Mouse (Mus musculus) hindlimb bud, embryonic 11.5 days (tissue): ENCODE measurements around the gene Sufu.

ENCODE experiments used
- DNase-seq: peaks from one replicate; pipeline ENCODE4 v3.0.0-alpha.2; 2012; ENCODE audit warnings: low read depth, low spot score; ENCODE audit errors: extremely low spot score

Gene Sufu

DNA sequence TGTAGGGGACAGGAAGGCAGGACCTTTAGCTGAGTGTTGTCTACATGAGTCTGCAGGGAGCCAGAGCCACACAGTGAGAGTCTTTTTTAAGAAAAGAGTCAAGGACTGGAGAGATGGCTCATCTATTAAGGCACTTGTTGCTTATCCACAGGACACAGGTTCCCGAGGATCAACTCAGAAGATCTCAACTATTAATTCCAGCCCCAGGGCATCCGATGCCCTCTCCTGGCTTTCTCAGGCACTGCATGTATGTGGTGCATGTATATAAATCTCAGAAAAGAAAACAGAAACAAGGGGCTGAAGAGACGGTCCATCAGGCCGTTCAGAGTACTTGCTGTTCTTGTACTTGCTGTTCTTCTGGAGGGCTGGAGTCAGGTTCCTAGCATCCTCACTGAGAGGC is 4.7 kb upstream of the Sufu start:
- no peak for DNase-seq

DNA sequence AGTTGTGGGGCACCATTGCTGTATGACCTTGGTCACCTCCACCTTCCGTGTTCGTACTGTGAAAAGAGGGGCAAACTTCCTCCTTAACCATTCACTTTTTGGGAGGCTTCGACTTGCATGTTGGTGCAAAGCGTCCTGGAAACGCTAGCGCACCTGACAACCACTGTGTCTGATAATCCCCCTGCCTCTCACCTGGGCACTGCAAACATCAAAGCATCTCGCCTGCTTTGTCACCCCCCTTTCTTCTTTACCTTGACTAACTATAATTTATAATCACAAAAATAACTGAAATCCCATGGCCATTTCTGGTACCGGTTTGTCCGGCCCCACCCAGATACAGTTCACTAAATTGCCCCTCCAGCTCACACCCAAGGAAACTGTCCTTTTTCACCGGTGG is 2.0 kb upstream of the Sufu start:
- no peak for DNase-seq

DNA sequence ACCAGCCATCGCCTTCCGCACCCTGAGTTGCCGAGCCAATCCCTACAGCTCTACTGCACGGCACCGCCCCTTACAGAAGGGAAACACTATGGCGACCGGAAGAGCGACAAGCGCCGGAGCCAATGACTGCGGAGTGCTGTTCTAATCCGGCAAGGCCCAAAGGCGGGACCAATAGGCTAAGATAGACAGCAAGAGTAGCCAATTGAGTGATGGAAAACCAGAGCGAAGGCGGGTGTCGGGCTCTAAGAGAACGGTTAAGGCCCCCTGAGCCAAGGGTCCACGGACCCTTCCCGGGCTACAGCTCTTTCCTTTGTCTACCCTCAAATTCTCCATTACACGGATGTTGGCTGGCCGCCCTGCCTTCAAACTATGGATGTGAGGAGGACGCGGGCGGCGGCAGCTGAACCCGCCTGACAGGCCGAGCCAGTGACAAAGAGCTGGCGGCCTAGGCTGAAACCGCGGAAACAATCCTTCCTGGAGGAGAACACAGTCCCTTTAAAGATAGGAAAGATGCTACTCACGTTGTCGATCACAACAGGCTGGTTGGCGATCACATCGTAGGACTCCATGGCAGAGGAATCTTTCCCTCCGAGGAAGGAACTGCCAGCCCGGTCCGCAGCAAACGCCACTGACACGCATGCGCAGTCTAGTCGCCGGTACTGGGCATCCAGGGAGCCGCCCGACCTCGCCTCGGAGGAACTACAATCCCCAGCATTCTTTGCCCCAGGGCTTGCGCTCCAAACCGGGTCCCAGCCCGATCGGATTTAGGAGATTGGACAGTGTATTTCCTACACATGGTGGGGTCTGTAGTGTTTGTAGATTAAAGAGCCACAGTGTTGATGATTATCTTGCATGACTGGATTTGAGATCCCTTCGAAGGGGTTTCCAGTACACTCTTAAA is 1.3 kb upstream of the Sufu start, which contains the start of gene Actr1a:
Gene Actr1a, minus strand, starts transcription at position 640 of the 901 bp plus-strand sequence.
- DNase-seq: peak; percentile 99

DNA sequence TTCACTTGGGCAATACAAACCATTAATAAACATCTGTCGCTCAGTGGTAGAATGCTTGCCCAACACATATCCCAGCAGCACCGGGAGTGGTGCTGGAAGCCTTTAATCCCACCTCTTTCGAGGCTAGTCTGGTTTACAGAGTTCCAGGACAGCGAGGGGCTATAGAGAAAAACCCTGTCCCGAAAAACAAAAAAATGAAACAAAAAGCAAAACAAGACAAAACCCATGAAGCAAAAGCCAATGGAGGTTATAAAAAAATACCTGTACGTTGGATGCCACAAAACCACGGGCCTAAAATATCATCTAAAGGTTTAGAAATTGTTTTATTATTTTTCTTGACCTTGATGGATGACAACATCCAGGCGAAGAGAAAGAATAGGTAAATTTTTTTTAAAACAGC is 587 bp upstream of the Sufu start:
- no peak for DNase-seq

DNA sequence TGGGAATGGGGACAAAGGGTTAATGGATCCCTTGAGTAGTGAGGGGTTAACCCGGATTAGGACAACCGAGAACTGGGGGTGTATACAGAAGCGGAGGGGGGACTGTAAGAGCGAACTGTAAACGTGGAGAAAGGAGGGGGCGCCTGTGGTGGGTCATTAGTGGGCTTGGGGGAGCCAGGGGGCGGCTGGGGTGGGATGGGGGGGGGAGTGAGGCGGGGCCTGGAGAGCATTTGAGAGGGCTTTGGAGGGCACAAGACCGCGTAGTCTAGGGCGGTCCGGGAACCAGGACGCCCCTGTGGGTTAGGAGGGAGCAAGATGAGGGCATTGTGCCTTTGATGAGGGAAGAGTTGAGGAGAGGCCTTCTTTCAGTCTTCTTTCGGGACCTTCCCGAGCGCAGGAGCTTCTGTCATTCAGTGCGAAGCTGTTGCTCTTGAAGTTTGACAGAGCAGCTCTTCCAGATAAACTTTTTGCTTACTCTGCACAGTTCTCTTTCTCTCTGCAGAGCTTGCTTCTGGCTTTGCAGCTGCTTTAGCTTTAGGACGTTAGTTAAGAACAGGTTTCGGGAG is 823 bp downstream of the Sufu start:
- DNase-seq: no peak

DNA sequence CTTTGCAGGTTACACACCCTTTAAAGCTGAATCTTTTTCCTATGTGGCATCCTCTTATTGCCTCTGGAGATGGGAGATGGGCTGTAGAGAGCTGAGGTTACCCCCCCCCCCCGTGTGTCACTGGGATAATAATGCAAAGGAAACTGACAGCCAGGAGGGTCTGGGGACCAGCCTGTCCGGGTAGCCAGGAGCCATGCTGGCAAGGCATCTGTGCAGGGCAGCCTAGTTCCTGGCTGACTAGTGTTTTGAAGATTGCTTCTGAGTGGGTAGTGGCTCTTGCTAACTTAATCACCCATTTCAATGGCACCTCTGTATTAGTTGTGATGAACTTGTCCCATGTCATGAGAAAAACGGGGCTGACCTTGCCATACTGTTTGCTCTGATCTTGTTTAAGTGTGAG is 1.7 kb downstream of the Sufu start:
- no peak for DNase-seq

DNA sequence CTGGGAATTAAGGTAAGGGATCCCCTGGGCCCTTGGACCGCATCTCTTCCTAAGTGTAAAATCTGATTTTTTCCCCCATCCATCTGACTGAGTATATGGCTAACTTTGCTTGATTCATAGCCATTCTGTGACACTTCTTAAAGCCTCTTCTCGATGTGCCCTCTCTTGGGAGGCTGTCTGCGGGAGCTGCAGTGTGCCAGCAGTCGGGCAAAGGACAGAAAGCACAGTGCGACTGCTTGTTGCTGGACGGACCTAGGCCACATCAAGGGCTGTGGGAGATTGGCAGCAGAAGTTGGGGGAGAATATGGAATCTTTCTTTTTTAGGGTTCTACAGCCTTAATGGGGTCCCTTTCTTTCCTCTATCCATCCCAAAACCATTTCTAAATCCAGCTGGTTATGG is 2.7 kb downstream of the Sufu start:
- no peak for DNase-seq

DNA sequence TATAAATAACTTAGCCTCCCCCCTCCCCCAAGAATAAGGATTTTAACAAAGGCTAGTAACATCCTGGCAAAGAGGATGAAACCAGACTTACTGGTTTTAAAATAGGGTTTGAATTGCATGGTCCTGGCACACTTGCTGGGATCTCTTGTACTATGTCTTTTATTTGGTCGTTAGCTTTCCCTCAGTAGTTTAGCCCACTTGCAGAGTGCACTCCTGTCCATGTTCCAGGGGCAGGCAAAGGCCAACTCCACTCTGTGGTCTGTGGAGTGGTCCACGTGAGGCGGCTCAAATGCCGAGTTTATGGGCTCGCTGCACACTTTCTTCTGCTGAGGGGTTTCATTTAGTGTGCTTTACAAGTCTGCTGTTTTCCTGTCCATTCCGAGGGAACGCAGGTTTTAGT is 3.2 kb downstream of the Sufu start:
- DNase-seq: no peak

DNA sequence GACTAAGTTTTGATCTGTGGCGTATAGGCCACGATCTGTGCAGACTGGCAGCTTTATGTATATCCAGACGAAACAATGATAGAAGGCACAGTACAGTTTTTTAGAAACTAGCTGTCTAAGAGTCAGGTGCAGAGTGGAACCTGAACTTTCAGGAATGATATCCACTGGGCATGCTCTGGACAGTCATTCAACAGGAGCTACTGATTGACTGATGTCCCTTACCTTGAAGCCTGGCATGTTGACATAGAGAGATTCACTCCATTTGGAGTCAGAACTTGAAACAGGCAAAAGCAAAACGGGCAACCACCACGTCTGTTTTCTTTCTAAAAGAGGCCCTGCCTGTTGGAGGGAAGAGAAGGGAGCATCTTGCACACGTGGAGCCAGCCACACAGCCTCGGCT is 3.9 kb downstream of the Sufu start:
- DNase-seq: no peak

DNA sequence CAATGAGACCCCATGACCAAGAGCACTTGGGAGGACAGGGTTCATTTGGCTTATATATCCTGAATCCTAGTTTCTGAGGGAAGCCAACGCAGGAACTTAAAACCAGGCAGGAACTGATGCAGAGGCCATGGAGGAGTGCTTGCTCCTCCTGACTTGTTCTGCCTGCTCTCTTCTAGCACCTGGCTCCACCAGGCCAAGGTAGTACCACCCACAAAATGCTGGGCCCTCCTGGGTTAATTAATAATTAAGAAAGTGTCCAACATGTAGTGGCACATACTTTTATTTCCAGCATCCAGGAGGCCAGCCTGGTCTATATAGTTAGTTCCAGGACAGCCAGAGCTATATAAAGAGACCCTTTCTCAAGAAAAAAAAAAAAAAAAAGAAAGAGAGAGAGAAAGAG is 7.3 kb downstream of the Sufu start:
- no peak for DNase-seq

DNA sequence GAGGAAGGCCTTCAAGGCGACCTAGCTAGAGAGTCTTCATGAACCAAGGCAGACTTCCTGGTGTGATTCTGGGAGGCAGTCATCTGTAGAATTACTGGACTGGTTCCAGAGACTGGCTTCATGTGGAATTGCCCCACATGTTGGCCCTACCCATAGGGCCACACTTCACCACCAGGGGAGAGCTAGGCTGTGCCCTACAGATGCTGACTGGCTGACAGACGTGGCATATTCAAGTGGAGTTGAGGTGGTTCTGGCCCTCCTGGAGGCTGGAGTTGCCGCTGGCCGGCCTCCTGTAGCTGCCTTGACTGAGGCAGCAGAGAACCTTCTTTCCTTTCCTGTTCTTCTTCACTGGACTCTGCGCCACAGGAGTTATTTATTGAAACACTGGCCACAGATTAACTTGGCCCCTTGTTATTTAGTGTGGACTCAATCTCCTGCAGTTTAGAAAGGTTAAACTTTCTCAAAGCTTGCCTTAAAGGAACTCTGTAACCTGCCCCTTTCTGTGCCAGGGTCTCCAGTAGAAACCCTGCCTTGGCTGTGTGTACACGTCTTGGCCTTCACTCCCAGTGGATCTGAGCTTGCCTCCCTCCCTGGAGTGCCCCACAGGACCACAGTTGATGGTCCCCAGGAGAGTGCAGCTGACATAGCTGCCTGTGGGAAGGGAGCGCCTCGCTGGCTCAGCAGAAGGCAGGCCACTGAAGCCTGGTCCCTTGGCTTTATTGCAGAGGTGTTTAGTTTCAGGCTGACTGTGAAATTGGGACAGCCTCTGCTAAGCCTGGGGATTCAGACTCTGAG is 10.1 kb downstream of the Sufu start:
- no peak for DNase-seq

DNA sequence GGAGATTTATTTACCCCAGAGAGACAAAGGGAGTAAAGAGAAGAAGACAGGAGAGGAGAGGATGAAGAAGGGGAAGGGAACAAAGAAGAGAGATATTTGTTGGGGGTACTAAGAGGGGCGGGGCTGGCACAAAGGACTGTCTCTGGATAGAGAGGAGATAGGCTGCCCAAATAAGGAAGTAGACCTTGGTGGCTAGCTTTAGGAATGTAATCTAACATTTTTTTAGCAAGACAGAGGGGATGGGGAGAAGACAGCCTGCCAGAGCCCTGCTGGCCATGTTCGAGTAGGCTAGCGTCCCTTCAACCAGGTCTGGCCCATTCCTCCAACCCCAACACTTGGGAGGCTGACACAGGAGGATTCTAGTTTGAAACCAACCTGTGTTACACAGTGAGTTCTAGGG is 12.8 kb downstream of the Sufu start:
- DNase-seq: no peak

DNA sequence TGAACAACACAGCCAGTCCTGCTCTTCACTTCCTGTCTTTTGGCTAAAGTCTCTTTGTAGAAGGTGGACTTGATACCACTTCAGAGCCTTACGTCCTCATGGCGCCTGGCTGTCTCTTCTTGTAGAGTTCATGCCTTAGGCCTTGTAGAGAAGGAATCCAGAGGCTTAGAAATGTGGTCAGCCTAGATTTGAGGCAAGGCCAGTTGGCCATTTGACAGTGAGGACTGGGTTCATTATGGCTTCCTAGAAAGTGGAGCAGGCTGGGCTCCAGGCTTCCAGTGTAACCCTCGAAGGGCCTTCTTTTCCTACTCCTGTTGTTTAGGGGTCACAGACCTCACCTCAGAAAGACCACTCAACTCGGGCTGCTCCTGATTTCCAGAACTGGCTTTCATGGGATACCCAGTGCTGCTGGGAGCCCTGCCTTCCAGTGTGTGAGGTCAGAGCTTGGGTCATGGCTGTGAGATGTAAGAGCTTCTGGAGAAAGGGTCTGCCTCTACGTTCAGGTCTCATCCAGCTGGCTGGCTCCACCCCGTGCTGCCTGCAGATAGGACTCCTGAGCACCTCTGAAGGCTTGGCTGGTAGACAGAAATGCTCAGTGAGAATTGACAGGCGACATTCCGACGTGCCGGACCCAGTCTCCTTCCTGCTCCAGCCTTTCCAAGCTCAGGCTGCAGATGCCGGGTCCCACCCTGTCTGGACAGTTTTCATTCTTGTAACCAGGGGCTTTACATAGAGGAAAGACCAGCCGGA is 15.5 kb downstream of the Sufu start:
- no peak for DNase-seq

DNA sequence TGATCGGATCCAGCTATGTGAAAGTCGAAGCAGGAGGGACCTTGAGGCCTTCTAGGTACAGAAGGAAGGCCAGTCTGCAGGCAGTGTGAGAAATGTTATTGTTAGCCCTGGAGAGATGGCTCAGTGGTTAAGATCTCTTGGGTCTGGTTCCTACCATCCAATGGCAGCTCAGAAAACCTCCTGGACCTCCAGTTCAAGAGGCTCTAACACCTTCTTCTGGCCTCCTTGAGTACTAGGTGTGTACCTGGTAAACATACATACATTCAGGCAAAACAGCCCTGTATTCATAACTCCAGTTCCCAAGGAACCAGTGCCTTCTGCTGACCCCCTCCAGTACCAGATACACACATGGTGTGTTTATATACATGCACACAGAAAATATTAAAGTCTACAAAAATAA is 17.3 kb downstream of the Sufu start:
- DNase-seq: no peak

DNA sequence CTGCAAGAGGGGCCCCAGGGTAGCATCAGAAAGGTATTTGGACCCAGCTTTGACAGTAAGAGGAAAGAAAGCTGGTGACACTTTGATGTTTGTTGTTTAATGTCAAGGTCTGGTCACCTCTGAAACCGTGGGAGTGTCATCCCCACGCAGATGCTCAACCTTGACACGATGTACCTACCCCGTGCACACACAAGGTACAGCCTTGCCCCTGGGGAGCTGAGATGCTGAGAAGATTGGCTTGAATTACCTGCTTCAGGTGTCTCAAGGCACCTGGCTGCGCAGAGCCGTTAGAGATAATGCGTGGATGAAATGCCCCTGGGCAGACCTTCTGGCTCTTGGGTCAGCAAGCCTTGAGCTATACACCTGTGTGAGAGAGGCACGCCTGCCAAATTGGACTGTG is 17.8 kb downstream of the Sufu start:
- DNase-seq: no peak

DNA sequence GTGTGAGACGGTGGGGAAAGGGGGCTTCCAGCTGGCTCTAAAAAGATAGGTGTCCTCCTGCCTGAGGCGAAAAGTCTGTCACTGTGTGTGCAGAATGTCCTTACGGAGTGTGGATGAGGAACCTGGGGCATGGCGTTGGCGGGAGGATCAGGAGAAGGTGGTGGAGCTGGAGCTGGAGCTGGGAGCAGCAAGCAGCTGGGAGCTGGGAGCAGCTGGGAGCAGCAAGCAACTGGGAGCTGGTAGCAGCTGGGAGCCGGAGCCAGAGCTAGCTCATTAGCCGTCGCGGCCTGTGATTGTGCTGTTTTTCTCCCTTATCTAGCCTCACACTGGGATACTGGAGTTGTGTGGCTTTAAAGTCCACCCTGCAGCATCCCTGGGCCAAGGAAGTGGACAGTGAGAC is 19.6 kb downstream of the Sufu start:
- DNase-seq: no peak

DNA sequence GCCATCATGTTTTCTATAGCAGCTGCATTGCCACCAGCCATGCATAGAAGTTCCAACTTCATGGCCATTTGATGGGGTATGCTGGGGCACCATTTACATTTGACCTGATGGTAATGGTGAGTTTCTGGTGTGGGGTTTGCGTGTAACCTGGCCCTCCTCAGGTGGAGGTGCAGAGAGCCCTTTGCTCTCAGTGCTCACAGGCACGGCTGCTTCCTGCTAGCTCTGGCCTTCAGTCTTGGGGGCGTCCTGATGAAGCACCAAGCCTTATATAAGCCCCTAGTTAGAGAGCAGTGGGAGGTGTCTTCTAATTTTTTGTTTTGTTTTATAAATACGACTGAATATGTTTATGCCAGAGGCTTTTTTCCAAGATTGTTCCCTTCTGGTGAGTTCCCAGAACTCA is 21.4 kb downstream of the Sufu start:
- no peak for DNase-seq

DNA sequence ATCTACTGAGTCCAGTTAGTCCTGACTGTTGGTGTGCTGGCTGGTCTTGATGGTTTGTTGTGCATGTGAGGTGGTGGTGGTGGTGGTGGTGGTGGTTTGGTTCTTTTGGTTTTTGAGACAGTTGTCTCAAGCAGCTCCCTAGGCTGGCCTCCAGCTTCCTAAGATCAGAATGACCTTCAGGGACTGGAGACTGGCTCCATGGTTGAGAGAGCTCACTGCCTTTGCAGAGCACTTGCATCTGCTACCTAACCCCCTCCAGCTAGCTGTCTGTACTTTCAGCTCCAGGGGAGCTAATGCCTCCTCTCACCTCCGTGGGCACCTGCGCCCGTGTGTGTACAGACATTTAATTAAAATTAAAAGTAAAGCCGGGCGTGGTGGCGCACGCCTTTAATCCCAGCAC is 23.7 kb downstream of the Sufu start:
- DNase-seq: no peak

DNA sequence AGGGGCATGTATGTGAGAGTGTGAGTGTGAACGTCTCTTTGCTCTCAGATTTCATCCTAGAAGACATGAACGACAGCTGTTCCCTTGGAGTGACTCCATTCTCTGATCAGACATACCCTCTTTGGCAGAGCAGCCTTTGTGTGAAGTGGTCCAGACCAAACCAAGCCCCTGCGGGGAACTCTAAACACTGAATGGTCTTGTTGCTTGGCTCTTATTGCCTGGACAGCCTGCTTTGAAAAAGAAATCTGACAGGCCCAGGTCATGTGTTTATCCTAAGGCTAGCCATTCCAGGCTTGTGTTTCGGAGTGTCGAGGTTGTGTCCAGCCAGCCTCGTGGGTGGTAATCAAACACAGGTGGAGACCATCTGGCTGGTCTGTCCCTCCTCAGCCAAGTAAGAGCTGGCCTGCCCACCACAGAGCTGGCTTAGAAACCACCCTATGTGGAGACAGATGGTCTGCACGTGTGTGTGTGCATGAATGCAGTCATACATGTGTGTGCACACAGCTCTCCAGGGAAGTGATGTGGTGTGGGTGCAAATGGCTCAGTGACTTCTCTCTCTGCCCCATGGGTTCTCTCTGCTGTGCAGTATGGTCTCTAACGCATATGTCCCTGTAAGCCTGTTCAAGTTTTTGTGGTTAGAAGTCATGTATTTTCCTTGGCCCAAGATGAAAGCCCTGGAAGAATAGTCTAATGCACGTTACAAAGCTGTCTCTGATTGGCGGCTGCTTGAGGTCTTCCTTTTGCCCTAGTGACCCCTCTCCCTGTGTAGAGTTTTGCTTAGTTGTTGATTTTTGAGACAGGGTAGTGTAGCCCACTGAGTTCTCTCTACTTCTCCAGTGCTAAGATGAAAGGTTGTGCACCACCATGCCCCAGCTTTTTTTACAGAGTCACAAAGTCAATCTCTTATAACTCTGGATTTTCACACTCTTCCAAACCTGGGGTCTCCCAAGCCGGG is 26.0 kb downstream of the Sufu start:
- DNase-seq: peak; percentile 62

DNA sequence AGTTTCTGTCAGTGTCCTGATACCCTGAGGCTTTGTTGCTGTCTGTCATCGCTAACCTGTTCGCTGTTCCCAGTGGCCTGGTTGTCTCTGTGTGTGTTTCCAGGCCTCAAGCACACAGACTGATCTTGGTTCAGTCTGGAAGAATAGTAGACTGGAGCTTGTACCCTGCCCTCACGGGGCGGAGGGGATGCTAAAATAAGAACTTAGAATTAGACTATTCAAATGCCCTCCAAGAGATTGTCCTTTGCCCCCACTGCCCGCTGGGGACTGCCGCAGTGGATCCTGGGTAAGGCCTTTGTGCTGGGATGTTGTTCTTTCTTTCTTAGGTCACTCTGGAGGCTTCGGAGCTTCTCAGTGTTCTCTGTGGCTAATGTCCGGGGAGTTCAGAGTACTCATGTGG is 28.6 kb downstream of the Sufu start:
- DNase-seq: no peak
